Mouse (Mus musculus) left cerebral cortex, adult 9 months (tissue): ENCODE data around the gene Zfp667.
"Not testable (repeated sequence)": the region's sequence is repeated elsewhere in the genome, so short reads cannot be mapped to it uniquely, and the experiment has no call there.

Source experiments
- DNase-seq, 2 experiments: peaks; one replicate each; pipeline ENCODE4 v3.0.0; 2022; ENCODE audit warnings: low spot score in 2 of 2

Gene Zfp667

GRCm38 (mm10) chr7:6300796-6301195 lies 14.4 kb downstream of the Zfp667 start:
- not testable (repeated sequence) for DNase-seq

GRCm38 (mm10) chr7:6330458-6331232 lies 44.3 kb downstream of the Zfp667 start:
- no peak for DNase-seq

- DNase-seq: peak; percentile 53 to 88
Observed at GRCm38 (mm10) chr7:6331233-6331956, 45.0 kb downstream of the Zfp667 start, which contains the start of gene Zfp583. Gene Zfp583 (minus strand): TSS chr7:6331285.

- no peak for DNase-seq
Observed at GRCm38 (mm10) chr7:6339865-6340264, 53.5 kb downstream of the Zfp667 start.

GRCm38 (mm10) chr7:6343501-6344071 lies 57.2 kb downstream of the Zfp667 start, which contains the start of gene Gm3854:
Gene Gm3854 (plus strand): TSS chr7:6343759.
- DNase-seq: peak in 1 of 2 experiments; percentile 84

GRCm38 (mm10) chr7:6344124-6344523 lies 57.7 kb downstream of the Zfp667 start:
- no peak for DNase-seq
